Mouse (Mus musculus) kidney, embryonic 15.5 days (tissue): ENCODE data around the gene Tulp2. TPM values are rescaled to one million over a fixed set of nuclear protein-coding genes. Genes with fewer than 3 reads are reported as not detected.

Experiments used
- ATAC-seq: fragments of 200-750 bp; cut with Nextera tagmentation; replicated peaks from 2 replicates; pipeline ENCODE4 v1.8.0; 2017; ENCODE audit warnings: moderate TSS enrichment; ENCODE audit not compliant: low FRiP score
- H3K27ac ChIP-seq: fragments of 300-500 bp; sonication (generic); 2 replicates; pipeline ENCODE4 v1.5.1; 2015; ENCODE audit warnings: mild to moderate bottlenecking, inconsistent platforms
- H3K27me3 ChIP-seq: fragments of 300-500 bp; sonication (generic); 2 replicates; pipeline ENCODE4 v1.6.1; 2015; ENCODE audit warnings: inconsistent platforms
- H3K36me3 ChIP-seq: fragments of 300-500 bp; sonication (generic); 2 replicates; pipeline ENCODE4 v1.6.1; 2015; ENCODE audit warnings: inconsistent platforms
- H3K4me1 ChIP-seq: fragments of 300-500 bp; sonication (generic); 2 replicates; pipeline ENCODE4 v1.6.1; 2015; ENCODE audit warnings: inconsistent platforms
- H3K4me2 ChIP-seq: fragments of 300-500 bp; sonication (generic); 2 replicates; pipeline ENCODE4 v1.6.1; 2015; ENCODE audit warnings: moderate library complexity, mild to moderate bottlenecking, inconsistent platforms
- H3K4me3 ChIP-seq: fragments of 300-500 bp; sonication (generic); replicated peaks from 2 replicates; pipeline ENCODE4 v1.5.1; 2015; ENCODE audit warnings: mild to moderate bottlenecking, inconsistent platforms
- H3K9ac ChIP-seq: fragments of 300-500 bp; sonication (generic); 2 replicates; pipeline ENCODE4 v1.6.1; 2015; ENCODE audit warnings: mild to moderate bottlenecking, inconsistent platforms
- H3K9me3 ChIP-seq: fragments of 300-500 bp; sonication (generic); replicated peaks from 2 replicates; pipeline ENCODE4 v1.6.1; 2016; ENCODE audit warnings: inconsistent platforms
- WGBS: fragments of 180-500 bp; shearing (Covaris S2); methylation state at CpG from one replicate; pipeline ENCODE4 v1.1.7; 2015; ENCODE audit warnings: mixed read lengths; 5-methylcytosine and 5-hydroxymethylcytosine counted together
- microRNA-seq: library from miRNA; unstranded; fragments of <30 nt; microRNA quantifications from one replicate; pipeline ENCODE4, GENCODE M21; 2016
- polyA plus RNA-seq: library from polyadenylated mRNA; unstranded; fragments of >200 nt; fragmentation: Nextera tagmentation; extraction: Ambion mirVana; gene quantifications from 2 replicates; pipeline ENCODE4 v1.2.1, GENCODE M21; 2015

The Tulp2 gene
- polyA plus RNA-seq, 1 experiment from 2014 or later, result 1.0 TPM

DNA sequence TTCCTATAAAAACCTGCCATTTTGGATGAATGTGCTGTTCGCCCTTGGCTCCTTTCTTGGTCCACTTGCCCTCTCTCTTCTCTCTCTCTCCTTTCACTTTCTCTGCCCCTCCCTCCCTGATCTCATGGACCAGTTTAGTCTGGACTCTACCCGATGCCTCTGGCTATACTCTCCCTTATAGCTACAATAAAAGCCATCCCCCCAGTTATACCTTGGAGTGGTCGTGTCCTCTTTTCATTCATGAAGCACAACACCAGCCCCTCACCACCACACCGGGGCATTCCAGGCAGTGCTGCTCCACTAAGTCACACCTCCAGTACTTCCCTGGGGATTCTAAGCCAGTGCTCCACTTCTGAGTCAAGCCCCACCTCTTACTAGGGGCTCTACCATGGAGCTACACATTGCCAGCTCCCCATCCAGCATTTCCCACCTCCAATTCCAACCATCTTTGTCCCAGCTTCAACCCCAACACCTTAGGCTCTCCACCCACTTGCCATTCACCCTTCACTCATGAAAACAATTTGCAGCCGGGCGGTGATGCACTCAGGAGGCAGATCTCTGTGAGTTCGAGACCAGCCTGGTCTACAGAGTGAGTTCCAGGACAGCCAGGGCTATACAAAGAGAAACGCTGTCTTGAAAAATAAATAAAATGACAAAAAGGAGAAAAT, 85.6 kb downstream of the Tulp2 start:
- Histone ChIP-seq H3K4me2 (peak overlapping the region; percentile 69), H3K4me1 (peaks cover 56% of the 10 kb centered on the region), H3K36me3 (no peaks in the 10 kb centered on the region), H3K27me3 (no peaks in the 10 kb centered on the region), H3K27ac (peak overlapping the region; percentile 93), H3K9me3 (no peaks in the 10 kb centered on the region), H3K4me3 (peak overlapping the region; percentile 46; the same call in 1 of the 2 replicates), H3K9ac (0 out of 2 replicates have a peak overlapping the region, but pooled peaks have one; percentile 33)
- no peak for ATAC-seq
- WGBS, result 67% methylated on average over 8 of the region's 8 CpGs

DNA sequence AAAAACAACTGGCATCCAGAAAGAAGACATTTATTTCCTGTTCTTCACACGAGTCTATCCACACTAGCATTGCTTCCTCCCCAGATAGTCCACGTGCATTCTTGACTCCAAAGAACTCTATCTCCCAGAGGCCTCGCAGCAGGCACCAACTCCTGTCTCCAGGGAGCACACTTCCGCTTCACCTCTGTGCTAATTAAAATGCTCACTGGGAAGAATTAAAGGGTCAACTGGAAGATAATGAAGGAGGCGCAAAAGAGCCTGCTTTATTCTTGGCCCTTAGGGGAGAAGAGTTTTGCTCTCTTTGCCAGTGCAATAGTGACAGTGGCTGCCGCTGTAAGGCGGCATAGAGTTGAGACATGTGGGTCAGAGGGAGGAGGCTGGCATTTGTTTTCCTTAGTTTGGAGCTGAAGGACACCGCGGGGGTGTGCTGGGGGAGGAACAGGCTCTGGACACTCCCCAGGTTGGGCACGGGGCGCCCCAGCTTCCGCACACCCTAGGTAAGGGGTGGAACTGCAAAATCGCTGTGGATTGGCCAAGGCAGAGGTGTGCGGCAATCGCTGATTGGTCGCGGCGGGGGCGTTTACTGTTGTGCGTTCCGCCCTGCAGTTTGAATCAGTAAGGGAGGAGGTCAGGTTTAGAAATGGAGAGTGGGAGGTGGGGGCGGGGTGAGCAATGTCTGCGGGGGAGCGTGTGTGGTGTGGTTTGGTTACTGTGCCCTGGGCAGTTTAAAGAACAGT, 86.3 kb downstream of the Tulp2 start:
- H3K4me2 ChIP-seq, result peak overlapping the region; percentile 69
- peak overlapping the region; percentile 46 for H3K4me3 ChIP-seq
- H3K9ac ChIP-seq, result peak overlapping the region; percentile 33
- peak overlapping the region; percentile 93 for H3K27ac ChIP-seq
- H3K4me1 ChIP-seq, result peaks cover 61% of the 10 kb centered on the region
- H3K36me3 ChIP-seq, result no peaks in the 10 kb centered on the region
- under 1% methylated on average over 24 of the region's 24 CpGs for WGBS
- H3K9me3 ChIP-seq, result no peaks in the 10 kb centered on the region
- H3K27me3 ChIP-seq, result no peaks in the 10 kb centered on the region
- peak; percentile 97 for ATAC-seq

DNA sequence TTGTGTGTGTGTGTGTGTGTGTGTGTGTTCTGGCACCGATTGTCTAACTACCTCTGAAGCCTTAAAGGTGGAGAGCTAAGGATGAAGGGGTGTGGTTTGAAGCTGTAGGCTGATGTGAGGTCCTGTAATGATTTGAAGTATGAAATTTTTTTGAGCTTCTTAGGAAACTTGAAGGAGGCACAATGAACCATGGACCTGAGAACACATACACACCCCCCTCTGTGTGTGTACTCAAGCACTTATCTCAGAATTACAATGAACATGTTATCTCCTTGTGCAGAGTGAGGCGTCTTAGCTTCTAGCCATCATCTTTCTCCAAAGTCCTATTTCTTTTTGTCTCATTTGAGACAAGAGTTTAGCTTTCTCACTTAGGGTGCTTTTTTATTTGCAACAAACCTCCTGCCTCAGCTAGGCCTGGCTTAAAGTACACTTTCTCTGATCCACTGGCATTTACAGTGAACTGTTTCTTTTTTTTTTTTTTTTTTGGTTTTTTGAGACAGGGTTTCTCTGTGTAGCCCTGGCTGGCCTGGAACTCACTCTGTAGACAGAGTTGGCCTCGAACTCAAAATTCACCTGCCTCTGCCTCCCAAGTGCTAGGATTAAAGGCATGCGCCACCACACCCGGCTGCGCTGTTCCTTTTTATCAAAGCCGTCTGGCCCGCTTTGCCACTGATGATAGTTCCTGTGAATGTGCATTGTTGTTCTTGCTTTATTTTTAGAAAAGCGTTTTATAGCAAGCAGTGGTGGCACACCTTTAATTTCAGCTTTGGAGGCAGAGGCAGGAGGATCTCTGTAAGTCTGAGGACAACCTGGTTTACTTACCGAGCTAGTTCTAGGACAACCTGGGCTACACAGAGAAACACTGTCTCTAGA, 87.2 kb downstream of the Tulp2 start:
- peak overlapping the region; percentile 46 for H3K4me3 ChIP-seq
- no peak for ATAC-seq
- peak overlapping the region; percentile 93 for H3K27ac ChIP-seq
- no peaks in the 10 kb centered on the region for H3K27me3 ChIP-seq
- peak overlapping the region; percentile 69 for H3K4me2 ChIP-seq
- 81% methylated on average over 10 of the region's 10 CpGs for WGBS
- H3K4me1 ChIP-seq, result peaks cover 69% of the 10 kb centered on the region
- H3K36me3 ChIP-seq, result no peaks in the 10 kb centered on the region
- no peak overlapping the region for H3K9ac ChIP-seq
- no peaks in the 10 kb centered on the region for H3K9me3 ChIP-seq

DNA sequence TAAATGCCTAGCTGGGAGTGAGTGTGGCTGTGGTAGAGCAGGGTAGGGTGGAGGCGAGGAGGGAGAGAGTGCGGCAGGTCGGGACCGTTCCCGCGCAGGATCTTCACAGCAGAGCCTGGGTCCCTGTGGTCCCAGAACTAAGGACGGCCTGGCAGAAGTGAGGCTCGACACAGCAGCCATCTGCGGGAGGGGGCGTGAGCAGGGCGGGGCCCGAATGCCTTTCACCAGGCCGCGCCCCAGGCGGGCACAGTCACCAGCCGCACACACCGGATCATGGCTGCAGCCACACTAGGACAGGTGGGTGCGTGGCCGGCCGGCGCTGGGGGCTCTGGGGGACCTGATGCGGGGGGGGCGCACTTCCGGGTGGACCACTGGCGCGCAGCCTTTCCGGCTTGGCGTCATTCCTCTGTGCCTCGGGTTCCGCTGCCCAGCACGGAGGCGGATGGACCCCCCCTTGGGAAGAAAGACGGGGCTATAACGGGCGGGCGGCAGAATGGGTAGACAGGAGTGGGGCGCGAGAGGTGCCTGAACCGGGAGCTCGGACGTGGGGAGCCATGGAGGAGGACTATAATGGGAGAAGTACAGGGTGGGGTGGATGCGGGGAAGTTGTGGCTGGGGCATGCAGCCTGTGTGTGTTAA, 88.5 kb downstream of the Tulp2 start, which contains the start of gene Bcat2:
Gene Bcat2 (plus strand): TSS at position 51 of the 639 bp plus-strand sequence.
- H3K36me3 ChIP-seq, result no peaks in the 10 kb centered on the region
- peak; percentile 63 for ATAC-seq
- H3K4me2 ChIP-seq, result peak within 1 kb of the TSS; percentile 76
- H3K27me3 ChIP-seq, result no peaks in the 10 kb centered on the region
- H3K4me1 ChIP-seq, result peaks cover 83% of the 10 kb centered on the region
- WGBS, result 1% methylated on average over 40 of the region's 42 CpGs
- H3K9me3 ChIP-seq, result no peaks in the 10 kb centered on the region
- H3K4me3 ChIP-seq, result peak within 1 kb of the TSS; percentile 64
- peak within 1 kb of the TSS; percentile 93 for H3K27ac ChIP-seq
- peak within 1 kb of the TSS; percentile 74 for H3K9ac ChIP-seq

DNA sequence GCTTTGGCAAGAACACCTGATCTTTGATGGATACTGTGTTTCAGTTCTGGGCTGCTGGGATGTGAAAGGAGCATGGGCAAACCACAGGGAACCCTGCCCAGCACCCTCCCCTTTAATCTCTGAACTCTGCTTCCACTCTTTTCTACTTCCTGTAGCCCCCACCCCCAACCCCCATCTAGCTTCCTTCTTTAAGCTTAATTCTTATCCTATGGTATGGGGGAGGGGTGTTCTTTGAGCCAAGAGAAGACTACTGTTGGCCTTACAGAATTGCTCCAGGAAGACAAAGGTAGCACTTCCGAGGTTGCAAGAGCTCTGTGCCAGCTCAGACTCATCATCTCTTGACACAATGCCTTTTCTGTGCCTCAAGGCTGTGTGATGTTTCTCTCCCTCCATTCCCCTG, 90.3 kb downstream of the Tulp2 start:
- no peak overlapping the region for H3K4me3 ChIP-seq
- peaks cover 12% of the 10 kb centered on the region for H3K36me3 ChIP-seq
- no peaks in the 10 kb centered on the region for H3K9me3 ChIP-seq
- peak overlapping the region; percentile 76 for H3K4me2 ChIP-seq
- H3K27ac ChIP-seq, result 0 out of 2 replicates have a peak overlapping the region, but pooled peaks have one; percentile 93
- 0 out of 2 replicates have a peak overlapping the region, but pooled peaks have one; percentile 8 for H3K9ac ChIP-seq
- no peak for ATAC-seq
- WGBS, result 57% methylated on average over 1 of the region's 1 CpGs
- no peaks in the 10 kb centered on the region for H3K27me3 ChIP-seq
- peaks cover 88% of the 10 kb centered on the region for H3K4me1 ChIP-seq

Small RNA genes within 50 kb of the gene (microRNA-seq; reads per million reads assigned to microRNA genes)
- gene Gm22133, result not detected

Other genes starting within 250 kb of the Tulp2 start
- 1.2 and 2.4 TPM in 2 replicates for gene Cd37, start 242.8 kb upstream of the Tulp2 start, polyA plus RNA-seq
- 0.10 and 0.23 TPM in 2 replicates for gene Slc6a16, start 240.8 kb upstream of the Tulp2 start, polyA plus RNA-seq
- not detected in 2 replicates for gene Slc6a21, start 204.4 kb upstream of the Tulp2 start, polyA plus RNA-seq
- 17.4 and 19.0 TPM in 2 replicates for gene Trpm4, start 148.1 kb upstream of the Tulp2 start, polyA plus RNA-seq
- 2.1 and 2.5 TPM in 2 replicates for gene Hrc, start 146.6 kb upstream of the Tulp2 start, polyA plus RNA-seq
- gene Ppfia3, start 114.9 kb upstream of the Tulp2 start, polyA plus RNA-seq, result 6.7 and 7.5 TPM in 2 replicates
- gene Lin7b, start 111.3 kb upstream of the Tulp2 start, polyA plus RNA-seq, result 0.41 and 0.96 TPM in 2 replicates
- 225 and 242 TPM in 2 replicates for gene Snrnp70, start 86.1 kb upstream of the Tulp2 start, polyA plus RNA-seq
- not detected in 2 replicates for gene Kcna7, start 76.2 kb upstream of the Tulp2 start, polyA plus RNA-seq
- 1.1 and 1.4 TPM in 2 replicates for gene Ntf5, start 68.2 kb upstream of the Tulp2 start, polyA plus RNA-seq
- gene Lhb, start 61.1 kb upstream of the Tulp2 start, polyA plus RNA-seq, result not detected in 2 replicates
- 37.6 and 40.8 TPM in 2 replicates for gene Gys1, start 47.0 kb upstream of the Tulp2 start, polyA plus RNA-seq
- gene Ruvbl2, start 43.8 kb upstream of the Tulp2 start, polyA plus RNA-seq, result 165 and 167 TPM in 2 replicates
- 4,509 and 4,690 TPM in 2 replicates for gene Ftl1, start 22.0 kb upstream of the Tulp2 start, polyA plus RNA-seq
- gene Bax, start 15.0 kb upstream of the Tulp2 start, polyA plus RNA-seq, result 184 and 195 TPM in 2 replicates
- gene Gm45808, start 4.9 kb downstream of the Tulp2 start, polyA plus RNA-seq, result not detected in 2 replicates
- 3.3 and 3.5 TPM in 2 replicates for gene Dhdh, start 6.9 kb downstream of the Tulp2 start, polyA plus RNA-seq
- 221 and 252 TPM in 2 replicates for gene Nucb1, start 28.5 kb downstream of the Tulp2 start, polyA plus RNA-seq
- 18.6 and 24.7 TPM in 2 replicates for gene Ppp1r15a, start 44.4 kb downstream of the Tulp2 start, polyA plus RNA-seq
- gene Plekha4, start 44.5 kb downstream of the Tulp2 start, polyA plus RNA-seq, result 4.5 and 5.1 TPM in 2 replicates
- 11.8 and 14.8 TPM in 2 replicates for gene Hsd17b14, start 73.0 kb downstream of the Tulp2 start, polyA plus RNA-seq
- gene Bcat2, start 88.3 kb downstream of the Tulp2 start, polyA plus RNA-seq, result 75.4 and 78.5 TPM in 2 replicates
- 0.32 TPM in 1 of 2 replicates, not detected in the other for gene Fgf21, start 133.6 kb downstream of the Tulp2 start, polyA plus RNA-seq
- 0.06 and 0.21 TPM in 2 replicates for gene Fut1, start 135.4 kb downstream of the Tulp2 start, polyA plus RNA-seq
- gene Izumo1, start 139.9 kb downstream of the Tulp2 start, polyA plus RNA-seq, result 0.14 and 0.17 TPM in 2 replicates
- 16.1 and 18.0 TPM in 2 replicates for gene Rasip1, start 145.6 kb downstream of the Tulp2 start, polyA plus RNA-seq
- 7.5 and 9.0 TPM in 2 replicates for gene Mamstr, start 158.1 kb downstream of the Tulp2 start, polyA plus RNA-seq
- gene Fut2, start 184.5 kb downstream of the Tulp2 start, polyA plus RNA-seq, result 0.42 and 3.7 TPM in 2 replicates
- gene Ntn5, start 202.1 kb downstream of the Tulp2 start, polyA plus RNA-seq, result 0.21 and 0.24 TPM in 2 replicates
- 0.19 and 0.29 TPM in 2 replicates for gene Sec1, start 212.5 kb downstream of the Tulp2 start, polyA plus RNA-seq
- 8.6 and 8.8 TPM in 2 replicates for gene Car11, start 218.0 kb downstream of the Tulp2 start, polyA plus RNA-seq
- gene Dbp, start 223.2 kb downstream of the Tulp2 start, polyA plus RNA-seq, result 3.7 and 4.7 TPM in 2 replicates
- 1,132 and 1,166 TPM in 2 replicates for gene Rpl18, start 233.6 kb downstream of the Tulp2 start, polyA plus RNA-seq
- 28.1 and 33.7 TPM in 2 replicates for gene Sphk2, start 236.1 kb downstream of the Tulp2 start, polyA plus RNA-seq
- 1.4 and 2.5 TPM in 2 replicates for gene Fam83e, start 239.3 kb downstream of the Tulp2 start, polyA plus RNA-seq
- gene Spaca4, start 243.9 kb downstream of the Tulp2 start, polyA plus RNA-seq, result not detected in 2 replicates